Mouse (Mus musculus) limb, embryonic 14.5 days (tissue): ENCODE results near the gene Dgki. TPM values are rescaled to one million over a fixed set of nuclear protein-coding genes. Genes with fewer than 3 reads are reported as not detected.

Experiments
- ATAC-seq: fragments of 200-750 bp; cut with Nextera tagmentation; 2 replicates; pipeline ENCODE4 v1.8.0; 2017; ENCODE audit warnings: low read depth, moderate number of reproducible peaks, moderate TSS enrichment; ENCODE audit not compliant: low FRiP score
- DNase-seq: peaks from one replicate; pipeline ENCODE4 v3.0.0-alpha.2; 2015; ENCODE audit warnings: low spot score
- H3K27ac ChIP-seq: fragments of 300-500 bp; sonication (generic); replicated peaks from 2 replicates; pipeline ENCODE4 v1.5.1; 2014; ENCODE audit warnings: low read depth, mild to moderate bottlenecking, low read length, moderate library complexity, mixed read lengths
- H3K27me3 ChIP-seq: fragments of 300-500 bp; sonication (generic); 2 replicates; pipeline ENCODE4 v1.6.1; 2014; ENCODE audit warnings: low read length, mixed read lengths; ENCODE audit not compliant: control insufficient read depth, insufficient read depth
- H3K36me3 ChIP-seq: fragments of 300-500 bp; sonication (generic); 2 replicates; pipeline ENCODE4 v1.6.1; 2014; ENCODE audit warnings: mild to moderate bottlenecking, low read length, moderate library complexity, mixed read lengths; ENCODE audit not compliant: control insufficient read depth, insufficient read depth
- H3K4me1 ChIP-seq: fragments of 300-500 bp; sonication (generic); 2 replicates; pipeline ENCODE4 v1.6.1; 2014; ENCODE audit warnings: antibody characterized with exemption, low read length, mixed read lengths; ENCODE audit not compliant: control insufficient read depth, insufficient read depth
- H3K4me2 ChIP-seq: fragments of 300-500 bp; sonication (generic); replicated peaks from 2 replicates; pipeline ENCODE4 v1.6.1; 2014; ENCODE audit warnings: low read depth, mild to moderate bottlenecking, low read length, moderate library complexity; ENCODE audit not compliant: severe bottlenecking
- H3K4me3 ChIP-seq: fragments of 300-500 bp; sonication (generic); replicated peaks from 2 replicates; pipeline ENCODE4 v1.5.1; 2014; ENCODE audit warnings: low read length
- H3K9ac ChIP-seq: fragments of 300-500 bp; sonication (generic); 2 replicates; pipeline ENCODE4 v1.6.1; 2014; ENCODE audit warnings: mild to moderate bottlenecking, low read depth, low read length, moderate library complexity; ENCODE audit not compliant: severe bottlenecking
- H3K9me3 ChIP-seq: fragments of 300-500 bp; sonication (generic); 2 replicates; pipeline ENCODE4 v1.6.1; 2016; ENCODE audit warnings: low read length; ENCODE audit not compliant: control insufficient read depth
- POLR2A ChIP-seq: fragments of 200-500 bp; IDR thresholded peaks from 2 replicates; pipeline ENCODE4 v1.8.0; 2012; ENCODE audit warnings: inconsistent platforms, mild to moderate bottlenecking, moderate library complexity, borderline replicate concordance; ENCODE audit not compliant: insufficient read depth, insufficient read length; ENCODE audit errors: extremely low read depth
- WGBS: fragments of 180-500 bp; shearing (Covaris S2); extraction: QIAGEN DNeasy Blood & Tissue Kit; methylation state at CpG from one replicate; pipeline ENCODE4 v1.1.7; 2014; 5-methylcytosine and 5-hydroxymethylcytosine counted together
- polyA plus RNA-seq, 2 experiments: library from polyadenylated mRNA; depleted of rRNA in 1 of 2; stranded (reverse) in 1 of 2; unstranded in 1 of 2; fragments of >200 nt; fragmentation: Nextera tagmentation in 1 of 2; extraction: Ambion mirVana in 1 of 2; gene quantifications; 2 replicates each; pipeline versions ENCODE4 v1.2.1 to v1.2.3; 2012 to 2014

Dgki gene
- polyA plus RNA-seq, 2 experiments: 0.58 to 0.85 TPM

DNA sequence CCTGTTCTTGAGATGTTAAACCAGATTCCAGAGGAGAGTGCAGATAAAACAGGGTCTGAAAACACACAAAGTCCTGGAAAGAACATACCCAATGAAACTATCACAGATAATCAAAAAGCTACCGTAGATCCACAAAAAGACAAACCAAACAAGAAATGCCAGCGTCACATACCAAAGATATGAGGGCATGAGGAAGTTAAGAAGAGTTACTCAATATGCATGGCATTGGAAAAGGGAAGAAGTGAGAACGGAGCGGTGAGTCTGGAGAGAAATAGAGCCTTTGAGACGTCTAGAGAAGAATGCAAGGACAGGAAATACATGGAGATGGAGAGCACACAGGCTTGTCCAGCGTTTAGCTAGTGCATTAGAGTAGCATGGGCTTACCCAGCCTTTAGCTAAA is 401.6 kb downstream of the Dgki start:
- 57% methylated on average over 6 of the region's 6 CpGs for WGBS
- Histone ChIP-seq H3K9me3 (no peaks in the 10 kb centered on the region), H3K4me1 (peaks cover 12% of the 10 kb centered on the region), H3K27ac (peak overlapping the region; percentile 46), H3K36me3 (no peaks in the 10 kb centered on the region), H3K4me3 (no peak overlapping the region), H3K4me2 (no peak overlapping the region), H3K27me3 (no peaks in the 10 kb centered on the region), H3K9ac (no peak overlapping the region)
- no peak for TF ChIP-seq POLR2A
- no peak for DNase-seq
- ATAC-seq: no peak

DNA sequence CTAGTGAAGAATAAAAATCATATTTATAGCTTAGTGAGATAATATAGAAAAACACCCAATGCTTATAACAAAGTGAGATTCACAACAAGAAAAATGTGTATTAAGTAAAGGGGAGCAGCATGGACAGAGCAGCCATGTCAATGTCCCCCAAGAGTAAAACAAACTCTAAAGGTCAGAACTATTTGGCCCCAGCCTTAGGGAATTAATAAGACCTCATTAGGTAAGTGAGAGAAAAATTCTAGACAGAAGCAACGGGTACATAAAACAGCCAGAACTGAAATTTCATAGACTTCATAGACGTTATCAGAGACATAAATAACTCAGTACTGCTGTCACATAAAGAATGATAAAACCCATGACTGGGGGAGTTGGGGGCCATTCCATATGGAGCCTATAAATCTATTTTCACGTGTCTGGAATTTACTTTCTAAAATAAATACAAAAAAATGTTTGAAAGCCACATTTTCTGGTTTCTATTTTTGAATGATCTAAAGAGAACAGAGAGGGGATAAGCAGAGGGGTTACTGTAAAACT is 402.3 kb downstream of the Dgki start:
- Histone ChIP-seq H3K4me1 (peaks cover 12% of the 10 kb centered on the region), H3K27me3 (no peaks in the 10 kb centered on the region), H3K27ac (no peak overlapping the region), H3K4me2 (no peak overlapping the region), H3K9me3 (no peaks in the 10 kb centered on the region), H3K36me3 (no peaks in the 10 kb centered on the region), H3K9ac (no peak overlapping the region), H3K4me3 (no peak overlapping the region)
- ATAC-seq: peak; percentile 34; the same call in 1 of the 2 replicates
- 17% methylated on average over 3 of the region's 3 CpGs for WGBS
- TF ChIP-seq POLR2A: no peak
- DNase-seq: peak; percentile 16

DNA sequence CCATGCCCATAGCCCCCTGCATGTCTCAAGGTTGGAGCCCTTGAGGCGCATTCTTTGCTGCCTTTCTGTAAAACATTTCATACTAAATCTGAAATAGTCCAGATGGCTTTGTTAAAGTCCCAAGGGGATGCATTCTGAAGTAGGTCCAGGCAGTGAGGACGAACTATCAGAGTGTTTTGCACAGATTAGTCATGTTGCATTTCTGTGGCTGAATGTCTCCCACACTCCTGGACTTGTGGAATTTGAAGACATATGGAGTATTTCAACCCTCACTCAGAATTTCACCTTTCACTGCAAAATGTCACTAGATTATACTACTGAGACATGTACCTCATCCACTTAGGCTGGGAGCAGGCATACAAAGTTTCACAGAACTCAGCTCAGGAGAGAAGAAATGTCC is 403.3 kb downstream of the Dgki start:
- ATAC-seq (peak; percentile 81), DNase-seq (peak; percentile 55)
- Histone ChIP-seq H3K36me3 (no peaks in the 10 kb centered on the region), H3K4me1 (peaks cover 12% of the 10 kb centered on the region), H3K9me3 (no peaks in the 10 kb centered on the region), H3K4me2 (no peak overlapping the region), H3K9ac (no peak overlapping the region), H3K27ac (0 out of 2 replicates have a peak overlapping the region, but pooled peaks have one; percentile 15), H3K27me3 (no peaks in the 10 kb centered on the region), H3K4me3 (no peak overlapping the region)
- WGBS: 21% methylated on average over 2 of the region's 2 CpGs
- no peak for TF ChIP-seq POLR2A

DNA sequence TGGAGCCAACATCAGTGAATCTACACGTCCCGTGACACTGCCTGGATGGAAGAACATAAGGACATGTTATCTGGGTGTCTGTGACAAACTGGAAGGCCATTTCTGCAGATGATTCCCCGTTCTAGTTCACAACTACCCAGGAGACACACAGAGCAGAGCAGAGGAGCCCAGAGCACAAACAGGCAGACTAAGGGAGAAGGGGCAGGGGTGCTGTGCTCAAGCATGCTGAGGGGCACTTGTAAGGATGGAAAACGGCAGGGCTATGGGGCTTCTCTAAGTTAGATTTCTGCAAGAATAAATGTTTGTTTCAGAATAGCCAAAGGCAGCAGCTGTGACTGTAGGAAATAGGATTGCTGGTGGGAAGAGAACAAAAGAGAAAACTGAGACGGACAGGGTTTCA is 408.2 kb downstream of the Dgki start:
- WGBS: 75% methylated on average over 5 of the region's 5 CpGs
- H3K4me1 ChIP-seq: peaks cover 14% of the 10 kb centered on the region
- H3K4me2 ChIP-seq: no peak overlapping the region
- no peak overlapping the region for H3K9ac ChIP-seq
- ATAC-seq (no peak), DNase-seq (no peak)
- no peaks in the 10 kb centered on the region for H3K36me3 ChIP-seq
- H3K4me3 ChIP-seq: no peak overlapping the region
- H3K27me3 ChIP-seq: no peaks in the 10 kb centered on the region
- 0 out of 2 replicates have a peak overlapping the region, but pooled peaks have one; percentile 4 for H3K27ac ChIP-seq
- TF ChIP-seq POLR2A: no peak
- H3K9me3 ChIP-seq: no peaks in the 10 kb centered on the region

GRCm38 (mm10) chr6:36890776-36891175 is 409.2 kb downstream of the Dgki start:
- Histone ChIP-seq H3K9ac (no peak overlapping the region), H3K4me3 (no peak overlapping the region), H3K4me2 (no peak overlapping the region), H3K36me3 (no peaks in the 10 kb centered on the region), H3K27ac (peak overlapping the region; percentile 38; the same call in 1 of the 2 replicates), H3K27me3 (no peaks in the 10 kb centered on the region), H3K4me1 (peaks cover 7% of the 10 kb centered on the region), H3K9me3 (no peaks in the 10 kb centered on the region)
- ATAC-seq: peak; percentile 39; the same call in 1 of the 2 replicates
- 16% methylated on average over 2 of the region's 2 CpGs for WGBS
- no peak for TF ChIP-seq POLR2A
- DNase-seq: no peak
